Mouse (Mus musculus) heart, adult 2 months (tissue): ENCODE measurements around the gene Chaf1b. TPM values are rescaled to one million over a fixed set of nuclear protein-coding genes. Genes with fewer than 3 reads are reported as not detected.

Source experiments
- DNase-seq, 2 experiments: peaks; one replicate each; pipeline ENCODE4 v3.0.0; 2021
- H3K27ac ChIP-seq: fragments of 200-600 bp; 2 replicates; pipeline ENCODE4 v1.8.1; 2022
- H3K27me3 ChIP-seq: fragments of 200-500 bp; 2 replicates; pipeline ENCODE4 v1.6.1; 2012; ENCODE audit warnings: mild to moderate bottlenecking, low read length, inconsistent platforms, mixed read lengths; ENCODE audit not compliant: control insufficient read depth, insufficient read depth
- H3K36me3 ChIP-seq: fragments of 200-500 bp; 2 replicates; pipeline ENCODE4 v1.6.1; 2012; ENCODE audit warnings: low read length, inconsistent platforms; ENCODE audit not compliant: control insufficient read depth, insufficient read depth
- H3K4me1 ChIP-seq: fragments of 200-500 bp; 2 replicates; pipeline ENCODE4 v1.6.1; 2011; ENCODE audit warnings: low read length; ENCODE audit not compliant: control insufficient read depth, insufficient read depth
- H3K4me3 ChIP-seq: fragments of 200-600 bp; 2 replicates; pipeline ENCODE4 v1.8.1; 2022
- H3K79me2 ChIP-seq: fragments of 200-500 bp; replicated peaks from 2 replicates; pipeline ENCODE4 v1.6.1; 2012; ENCODE audit warnings: mild to moderate bottlenecking, inconsistent platforms, low read length, moderate library complexity, mixed read lengths; ENCODE audit not compliant: control insufficient read depth, insufficient read depth
- H3K9ac ChIP-seq: fragments of 200-500 bp; 2 replicates; pipeline ENCODE4 v1.6.1; 2012; ENCODE audit warnings: low read depth, mild to moderate bottlenecking, control low read depth, inconsistent platforms, low read length, mixed read lengths
- CTCF ChIP-seq: fragments of 200-600 bp; IDR thresholded peaks from 2 replicates; pipeline ENCODE4 v1.8.1; 2022; ENCODE audit warnings: antibody characterized with exemption, mild to moderate bottlenecking, moderate library complexity
- EP300 ChIP-seq: fragments of 200-500 bp; IDR thresholded peaks from 2 replicates; pipeline ENCODE4 v1.6.1; 2011; ENCODE audit warnings: low read depth, low read length, control low read depth; ENCODE audit not compliant: insufficient read depth
- POLR2A ChIP-seq: fragments of 200-500 bp; IDR thresholded peaks from 2 replicates; pipeline ENCODE4 v1.6.1; 2011; ENCODE audit warnings: mild to moderate bottlenecking, low read depth, low read length, control low read depth; ENCODE audit not compliant: insufficient read depth
- WGBS: fragments of 180-500 bp; shearing (Covaris S2); methylation state at CpG from one replicate; pipeline ENCODE4 v1.1.7; 2018; 5-methylcytosine and 5-hydroxymethylcytosine counted together
- intact Hi-C: fragments of 180-260 bp; cut with DNase I; formaldehyde crosslinking; loops from one replicate; pipeline ENCODE4 v1.15.1; 2025
- long read RNA-seq: library from polyadenylated mRNA; stranded (forward); transcript quantifications from one replicate; pipeline ENCODE4 v2.0.0, GENCODE M21; 2021
- polyA plus RNA-seq: library from polyadenylated mRNA; depleted of rRNA; stranded (reverse); fragments of >200 nt; gene quantifications from 2 replicates; pipeline ENCODE4 v1.2.3, GENCODE M21; 2012; rRNA removed
- total RNA-seq, 2 experiments: library from RNA; stranded (reverse); gene quantifications; 2 replicates each; pipeline ENCODE4 v1.2.3; 2021

The Chaf1b gene
- total RNA-seq, result 1 to 10 TPM in 1 of 2 experiments, under 1 TPM in 1; 0.70 to 1.4 TPM
- polyA plus RNA-seq, result 0.38 and 0.55 TPM in 2 replicates
- long read RNA-seq, result 0 reads

- Histone ChIP-seq H3K27me3 (no peaks in the 10 kb centered on the region), H3K27ac (no peak within 1 kb of the TSS), H3K79me2 (no peaks in the 10 kb centered on the region), H3K9ac (peak within 1 kb of the TSS; percentile 55), H3K4me3 (peak within 1 kb of the TSS; percentile 81), H3K4me1 (peaks cover 2% of the 10 kb centered on the region; the same call in 1 of the 2 replicates), H3K36me3 (no peaks in the 10 kb centered on the region)
- TF ChIP-seq CTCF (no peak; the same call in none of the 2 replicates), POLR2A (no peak), EP300 (no peak)
- DNase-seq, result peak; percentile 95 to 99
- WGBS, result under 1% methylated on average over 54 of the region's 54 CpGs
- intact Hi-C loops, result loop anchor here (5.0 to 10.0 kb wide), 2 partner anchors 51 to 169 kb away; partner anchors contain the start of genes Dop1b and Morc3
Observed at GRCm38 (mm10) chr16:93883423-93884085, at the start of gene Chaf1b. Gene Chaf1b (plus strand): TSS chr16:93883901.

- peaks cover 5% of the 10 kb centered on the region for H3K4me1 ChIP-seq
- H3K36me3 ChIP-seq, result peaks cover 6% of the 10 kb centered on the region
- intact Hi-C loops, result loop anchor here (5.0 to 10.0 kb wide), 3 partner anchors 48 to 227 kb away; partner anchors contain the start of genes Cbr1, Chaf1b and Dop1b
- no peak overlapping the region for H3K4me3 ChIP-seq
- peaks cover 5% of the 10 kb centered on the region; the same call in 1 of the 2 replicates for H3K79me2 ChIP-seq
- H3K27ac ChIP-seq, result no peak overlapping the region
- no peak for TF ChIP-seq POLR2A
- TF ChIP-seq EP300, result no peak
- no peak for TF ChIP-seq CTCF
- 64% methylated on average over 2 of the region's 2 CpGs for WGBS
- DNase-seq, result no peak
- H3K27me3 ChIP-seq, result no peaks in the 10 kb centered on the region
- no peak overlapping the region for H3K9ac ChIP-seq
Observed at GRCm38 (mm10) chr16:93834076-93834475, 49.6 kb upstream of the Chaf1b start.

- Histone ChIP-seq H3K36me3 (peaks cover 5% of the 10 kb centered on the region), H3K4me3 (no peak overlapping the region), H3K4me1 (peaks cover 4% of the 10 kb centered on the region), H3K79me2 (peaks cover 11% of the 10 kb centered on the region), H3K27ac (no peak overlapping the region), H3K9ac (no peak overlapping the region), H3K27me3 (no peaks in the 10 kb centered on the region)
- WGBS, result 96% methylated on average over 1 of the region's 1 CpGs
- intact Hi-C loops, result loop anchor here (10.0 kb wide), 1 partner anchor 124 kb away; the partner anchor contains the start of gene Dop1b
- TF ChIP-seq EP300, result no peak
- TF ChIP-seq CTCF, result no peak
- DNase-seq, result no peak
Observed at GRCm38 (mm10) chr16:93839049-93839448, 44.7 kb upstream of the Chaf1b start.

- no peaks in the 10 kb centered on the region for H3K27me3 ChIP-seq
- no peak overlapping the region for H3K9ac ChIP-seq
- H3K4me3 ChIP-seq, result no peak overlapping the region
- no peak overlapping the region for H3K27ac ChIP-seq
- intact Hi-C loops, result no loop called here
- 94% methylated on average over 3 of the region's 3 CpGs for WGBS
- TF ChIP-seq EP300 (no peak), CTCF (no peak), POLR2A (no peak)
- H3K36me3 ChIP-seq, result peaks cover 2% of the 10 kb centered on the region
- no peaks in the 10 kb centered on the region for H3K79me2 ChIP-seq
- H3K4me1 ChIP-seq, result no peaks in the 10 kb centered on the region
- DNase-seq, result no peak
Observed at GRCm38 (mm10) chr16:93850527-93850926, 33.2 kb upstream of the Chaf1b start.

- TF ChIP-seq CTCF (no peak), EP300 (no peak), POLR2A (no peak)
- Histone ChIP-seq H3K4me1 (no peaks in the 10 kb centered on the region), H3K36me3 (peaks cover 3% of the 10 kb centered on the region; the same call in 1 of the 2 replicates), H3K27me3 (no peaks in the 10 kb centered on the region), H3K9ac (no peak overlapping the region), H3K79me2 (no peaks in the 10 kb centered on the region), H3K4me3 (no peak overlapping the region), H3K27ac (no peak overlapping the region)
- no peak for DNase-seq
- intact Hi-C loops, result no loop called here
- WGBS, result 85% methylated on average over 4 of the region's 4 CpGs
Observed at GRCm38 (mm10) chr16:93859967-93860366, 23.7 kb upstream of the Chaf1b start.

- Histone ChIP-seq H3K36me3 (peaks cover 3% of the 10 kb centered on the region; the same call in 1 of the 2 replicates), H3K27ac (no peak overlapping the region), H3K27me3 (no peaks in the 10 kb centered on the region), H3K79me2 (no peaks in the 10 kb centered on the region), H3K9ac (no peak overlapping the region), H3K4me1 (no peaks in the 10 kb centered on the region), H3K4me3 (no peak overlapping the region)
- TF ChIP-seq CTCF, result no peak
- no peak for TF ChIP-seq EP300
- no peak for TF ChIP-seq POLR2A
- DNase-seq, result no peak
- intact Hi-C loops, result no loop called here
Observed at GRCm38 (mm10) chr16:93860686-93861085, 23.0 kb upstream of the Chaf1b start.
